Mouse (Mus musculus): ENCODE data around the gene G3bp1.

The G3bp1 gene

GRCm38 (mm10) chr11:55545690-55546089 is 76.2 kb downstream of the G3bp1 start:
- no peak for DNase-seq (ENCODE audit: low read depth, low spot score)
